Mouse (Mus musculus): Measurements from ENCODE around the gene Olfml2b.

GRCm38 (mm10) chr1:170665200-170665599 lies 20.9 kb downstream of the Olfml2b start:
- TF ChIP-seq GATA1 (IDR thresholded peaks at IDR 0.05; ENCODE audit: borderline replicate concordance, low read length) (no peak), FLI1 (IDR thresholded peaks at IDR 0.05; ENCODE audit: low read length) (no peak)
